Comparison of ENCODE assay signal across 9 mouse cellular contexts in the genomic region with DNA sequence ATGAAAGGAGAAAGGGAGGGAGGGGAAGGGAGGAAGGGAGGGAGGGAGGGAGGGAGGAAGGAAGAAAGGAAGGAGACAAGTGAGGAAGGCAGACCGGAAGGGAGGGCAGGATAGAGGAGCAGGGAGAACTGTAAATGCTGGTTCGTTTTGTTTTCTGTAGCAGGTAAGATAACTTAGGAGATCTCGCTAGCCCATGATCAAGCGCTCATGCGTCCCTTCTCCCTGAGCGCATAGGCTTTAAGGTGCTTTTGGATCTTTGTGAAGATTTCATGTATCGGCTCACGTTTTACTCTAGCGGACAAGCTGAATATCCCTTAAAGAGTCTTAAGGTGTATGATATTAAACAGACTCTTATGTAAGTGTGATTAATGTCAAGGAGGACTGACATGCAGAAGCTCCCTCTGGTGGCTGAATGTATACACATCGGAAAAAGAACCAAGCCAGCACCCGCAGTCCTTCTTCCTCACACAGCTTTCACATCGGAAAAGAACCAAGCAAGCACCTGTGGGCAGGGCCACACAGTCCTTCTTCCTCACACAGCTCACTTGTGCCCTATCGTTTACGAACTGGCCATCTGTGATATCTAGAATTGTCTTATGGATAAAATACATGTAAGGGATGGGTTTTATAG.
DNase-seq lines count a peak whose midpoint lies in the region; ATAC-seq and TF ChIP-seq lines count a peak whose summit lies in the region.
"Had no signal": no experiment of that assay in that cellular context is flagged by ENCODE, and none has a peak within 500 bp of the region (broad histone marks: within the 10 kb centered on the region; RNA-seq: fewer than 3 reads in every experiment).

No protein-coding gene starts in this region.

- 42% methylated on average over 14 of the region's 14 CpGs for WGBS in heart, embryonic 12.5 days
- 54% methylated on average over 14 of the region's 14 CpGs for WGBS in forebrain, embryonic 12.5 days
- WGBS in intestine, postnatal 0 days: 42% methylated on average over 14 of the region's 14 CpGs
- 54% methylated on average over 14 of the region's 14 CpGs for WGBS in midbrain, embryonic 14.5 days

- H3K36me3 ChIP-seq in heart, embryonic 12.5 days: no peaks in the 10 kb centered on the region
- no peaks in the 10 kb centered on the region for H3K36me3 ChIP-seq in forebrain, embryonic 12.5 days (replicated peaks)
- no peaks in the 10 kb centered on the region for H3K36me3 ChIP-seq in intestine, postnatal 0 days (ENCODE audit: control insufficient read depth, insufficient read depth)
- no peaks in the 10 kb centered on the region for H3K36me3 ChIP-seq in midbrain, embryonic 14.5 days (ENCODE audit: control insufficient read depth, insufficient read depth, low read length)

- peak; percentile 79 for TF ChIP-seq CTCF in intestine, postnatal 0 days (IDR thresholded peaks at IDR 0.05; ENCODE audit: low read depth)

- intact Hi-C loops in left cerebral cortex, postnatal 14 days (cut with DNase I): loop anchor here (2.0 kb wide), 1 partner anchor 322 kb away; no protein-coding TSS in a partner anchor

- H3K4me1 ChIP-seq in heart, embryonic 12.5 days (replicated peaks): no peaks in the 10 kb centered on the region
- no peaks in the 10 kb centered on the region for H3K4me1 ChIP-seq in forebrain, embryonic 12.5 days
- H3K4me1 ChIP-seq in intestine, postnatal 0 days (replicated peaks; ENCODE audit: control insufficient read depth, insufficient read depth, low read length): no peaks in the 10 kb centered on the region
- H3K4me1 ChIP-seq in midbrain, embryonic 14.5 days (ENCODE audit: control insufficient read depth, insufficient read depth, low read length): no peaks in the 10 kb centered on the region

- H3K9ac ChIP-seq in heart, embryonic 12.5 days: no peak overlapping the region
- H3K9ac ChIP-seq in forebrain, embryonic 12.5 days: no peak overlapping the region
- no peak overlapping the region for H3K9ac ChIP-seq in intestine, postnatal 0 days (ENCODE audit: low read depth, low read length)
- no peak overlapping the region for H3K9ac ChIP-seq in midbrain, embryonic 14.5 days (replicated peaks; ENCODE audit: low read length)

- DNase-seq in heart, adult 18-20 months: peak; percentile 2 to 21
- peak; percentile 53 for DNase-seq in adipocyte (ENCODE audit: low spot score)
- DNase-seq in left cerebral cortex, postnatal 14 days (ENCODE audit: low spot score in 2 of 2): peak; percentile 54 to 72
- DNase-seq in midbrain, embryonic 14.5 days: peak; percentile 86
- DNase-seq in yolk sac, embryonic 10.5 days (ENCODE audit: low spot score): peak; percentile 7

- no peaks in the 10 kb centered on the region for H3K9me3 ChIP-seq in heart, embryonic 12.5 days (replicated peaks)
- no peaks in the 10 kb centered on the region for H3K9me3 ChIP-seq in forebrain, embryonic 12.5 days
- H3K9me3 ChIP-seq in intestine, postnatal 0 days (ENCODE audit: control insufficient read depth): no peaks in the 10 kb centered on the region
- no peaks in the 10 kb centered on the region for H3K9me3 ChIP-seq in midbrain, embryonic 14.5 days (ENCODE audit: control insufficient read depth, low read length)

- H3K4me2 ChIP-seq in heart, embryonic 12.5 days: no peak overlapping the region
- H3K4me2 ChIP-seq in forebrain, embryonic 12.5 days: no peak overlapping the region; the same call in 1 of the 2 replicates
- H3K4me2 ChIP-seq in intestine, postnatal 0 days (replicated peaks; ENCODE audit: low read depth): no peak overlapping the region
- no peak overlapping the region for H3K4me2 ChIP-seq in midbrain, embryonic 14.5 days (ENCODE audit: low read length)

- no peak overlapping the region for H3K27ac ChIP-seq in heart, embryonic 12.5 days (ENCODE audit: poor library complexity, severe bottlenecking)
- no peak overlapping the region for H3K27ac ChIP-seq in forebrain, embryonic 12.5 days
- no peak overlapping the region for H3K27ac ChIP-seq in intestine, postnatal 0 days (ENCODE audit: low read depth, low read length)
- H3K27ac ChIP-seq in midbrain, embryonic 14.5 days (replicated peaks; ENCODE audit: low read depth, low read length): no peak overlapping the region

- H3K4me3 ChIP-seq in heart, embryonic 12.5 days: no peak overlapping the region
- no peak overlapping the region for H3K4me3 ChIP-seq in forebrain, embryonic 12.5 days (replicated peaks)
- no peak overlapping the region for H3K4me3 ChIP-seq in intestine, postnatal 0 days (ENCODE audit: low read depth, low read length)
- no peak overlapping the region for H3K4me3 ChIP-seq in midbrain, embryonic 14.5 days (replicated peaks; ENCODE audit: low read depth, low read length)
- H3K4me3 ChIP-seq: myocyte had no signal

- no peak for ATAC-seq in heart, embryonic 12.5 days (ENCODE audit: insufficient number of reproducible peaks, low FRiP score)
- ATAC-seq in forebrain, embryonic 12.5 days (ENCODE audit: low FRiP score): peak; percentile 69
- ATAC-seq in intestine, postnatal 0 days: no peak
- ATAC-seq in midbrain, embryonic 14.5 days (ENCODE audit: low FRiP score, low TSS enrichment): peak; percentile 68; the same call in 1 of the 2 replicates

- H3K27me3 ChIP-seq in heart, embryonic 12.5 days (replicated peaks): no peaks in the 10 kb centered on the region
- no peaks in the 10 kb centered on the region for H3K27me3 ChIP-seq in forebrain, embryonic 12.5 days
- no peaks in the 10 kb centered on the region for H3K27me3 ChIP-seq in intestine, postnatal 0 days (replicated peaks; ENCODE audit: control insufficient read depth, insufficient read depth, low read length)
- H3K27me3 ChIP-seq in midbrain, embryonic 14.5 days (ENCODE audit: control insufficient read depth, insufficient read depth, low read length): no peaks in the 10 kb centered on the region

Comparison
In these comparisons a context has a peak if more than half of its experiments do, and no peak if none do; other contexts are left out.
1. DNase-seq: peak in every context shown above with its lines; median percentile 86 in midbrain, embryonic 14.5 days; 63 in left cerebral cortex, postnatal 14 days; 53 in adipocyte; 12 in heart, adult 18-20 months; 7 in yolk sac, embryonic 10.5 days.
2. ATAC-seq: peak in forebrain, embryonic 12.5 days (single experiment) and midbrain, embryonic 14.5 days (single experiment); none in heart, embryonic 12.5 days (single experiment) and intestine, postnatal 0 days (single experiment).